Mouse (Mus musculus) stomach, embryonic 16.5 days (tissue): Measurements from ENCODE around the gene Pex19. TPM values are rescaled to one million over a fixed set of nuclear protein-coding genes. Genes with fewer than 3 reads are reported as not detected.

Experiments
- ATAC-seq: fragments of 200-750 bp; cut with Nextera tagmentation; 2 replicates; pipeline ENCODE4 v1.8.0; 2017; ENCODE audit warnings: moderate number of reproducible peaks, moderate TSS enrichment; ENCODE audit not compliant: insufficient read depth, low FRiP score
- H3K27ac ChIP-seq: fragments of 300-500 bp; sonication (generic); 2 replicates; pipeline ENCODE4 v1.5.1; 2014; ENCODE audit warnings: low read length
- H3K27me3 ChIP-seq: fragments of 300-500 bp; sonication (generic); 2 replicates; pipeline ENCODE4 v1.6.1; 2014; ENCODE audit warnings: low read length, control low read depth, mixed read lengths; ENCODE audit not compliant: control insufficient read depth, insufficient read depth
- H3K36me3 ChIP-seq: fragments of 300-500 bp; sonication (generic); 2 replicates; pipeline ENCODE4 v1.6.1; 2014; ENCODE audit warnings: low read length; ENCODE audit not compliant: control insufficient read depth, insufficient read depth
- H3K4me1 ChIP-seq: fragments of 300-500 bp; sonication (generic); 2 replicates; pipeline ENCODE4 v1.6.1; 2014; ENCODE audit warnings: low read length, control low read depth, mixed read lengths; ENCODE audit not compliant: control insufficient read depth, insufficient read depth
- H3K4me2 ChIP-seq: fragments of 300-500 bp; sonication (generic); 2 replicates; pipeline ENCODE4 v1.6.1; 2014; ENCODE audit warnings: low read depth, low read length, mixed read lengths
- H3K4me3 ChIP-seq: fragments of 300-500 bp; sonication (generic); replicated peaks from 2 replicates; pipeline ENCODE4 v1.5.1; 2014; ENCODE audit warnings: mild to moderate bottlenecking, low read length
- H3K9ac ChIP-seq: fragments of 300-500 bp; sonication (generic); 2 replicates; pipeline ENCODE4 v1.6.1; 2014; ENCODE audit warnings: low read length
- H3K9me3 ChIP-seq: fragments of 300-500 bp; sonication (generic); replicated peaks from 2 replicates; pipeline ENCODE4 v1.6.1; 2016; ENCODE audit warnings: low read length, control low read depth; ENCODE audit not compliant: control insufficient read depth
- WGBS: fragments of 180-500 bp; shearing (Covaris S2); extraction: QIAGEN DNeasy Blood & Tissue Kit; methylation state at CpG from one replicate; pipeline ENCODE4 v1.1.7; 2014; 5-methylcytosine and 5-hydroxymethylcytosine counted together
- polyA plus RNA-seq: library from polyadenylated mRNA; unstranded; fragments of >200 nt; fragmentation: Nextera tagmentation; extraction: Ambion mirVana; gene quantifications from 2 replicates; pipeline ENCODE4 v1.2.1, GENCODE M21; 2015

Gene Pex19
- polyA plus RNA-seq, 1 experiment from 2014 or later = 129 TPM

GRCm38 (mm10) chr1:172128563-172128962 is 2.0 kb downstream of the Pex19 start:
- Histone ChIP-seq H3K9ac (no peak overlapping the region), H3K4me2 (no peak overlapping the region), H3K4me3 (no peak overlapping the region), H3K27me3 (no peaks in the 10 kb centered on the region), H3K4me1 (peaks cover 11% of the 10 kb centered on the region), H3K36me3 (peaks cover 22% of the 10 kb centered on the region), H3K9me3 (no peaks in the 10 kb centered on the region), H3K27ac (no peak overlapping the region)
- no peak for ATAC-seq
- 94% methylated on average over 15 of the region's 15 CpGs for WGBS

DNA sequence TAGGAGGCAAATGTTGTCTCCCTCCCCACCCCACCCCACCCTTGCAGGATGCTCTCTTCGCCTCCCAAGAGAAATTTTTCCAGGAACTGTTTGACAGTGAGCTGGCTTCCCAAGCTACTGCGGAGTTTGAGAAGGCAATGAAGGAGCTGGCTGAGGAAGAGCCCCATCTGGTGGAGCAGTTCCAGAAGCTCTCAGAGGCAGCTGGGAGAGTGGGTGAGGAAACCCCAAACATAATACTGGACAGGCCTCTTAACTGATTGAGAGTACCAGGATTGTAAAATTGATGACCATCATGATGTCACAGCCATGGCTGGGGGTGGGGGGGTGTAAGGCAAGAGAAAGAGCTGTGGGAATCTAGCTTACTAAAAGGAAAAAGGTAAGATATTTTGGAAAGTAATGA is 2.6 kb downstream of the Pex19 start:
- Histone ChIP-seq H3K27me3 (no peaks in the 10 kb centered on the region), H3K9ac (no peak overlapping the region), H3K4me2 (no peak overlapping the region), H3K4me1 (peaks cover 11% of the 10 kb centered on the region), H3K4me3 (no peak overlapping the region), H3K27ac (no peak overlapping the region), H3K36me3 (peaks cover 22% of the 10 kb centered on the region), H3K9me3 (no peaks in the 10 kb centered on the region)
- ATAC-seq = no peak
- 59% methylated on average over 2 of the region's 2 CpGs for WGBS

GRCm38 (mm10) chr1:172129780-172130179 is 3.2 kb downstream of the Pex19 start:
- peaks cover 27% of the 10 kb centered on the region for H3K36me3 ChIP-seq
- WGBS = 92% methylated on average over 5 of the region's 5 CpGs
- no peak for ATAC-seq

DNA sequence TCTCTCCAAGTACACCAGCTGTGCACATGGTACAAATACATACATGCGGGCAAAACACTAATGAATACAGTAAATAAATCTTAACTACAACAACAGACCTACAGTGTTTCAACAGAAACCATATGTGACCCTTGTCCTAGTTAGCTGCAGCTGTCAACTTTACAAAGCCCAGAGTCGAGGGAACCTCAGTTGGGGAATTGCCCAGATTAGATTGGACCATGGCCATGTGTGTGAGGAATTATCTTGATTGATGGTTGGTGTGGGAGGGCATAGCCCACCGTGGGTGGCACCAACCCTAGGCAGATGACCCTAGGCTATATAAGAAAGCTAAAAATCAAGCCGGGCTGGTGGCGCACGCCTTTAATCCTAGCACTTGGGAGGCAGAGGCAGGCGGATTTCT is 5.8 kb downstream of the Pex19 start:
- Histone ChIP-seq H3K27me3 (no peaks in the 10 kb centered on the region), H3K9ac (no peak overlapping the region), H3K27ac (no peak overlapping the region), H3K4me1 (peaks cover 6% of the 10 kb centered on the region), H3K9me3 (no peaks in the 10 kb centered on the region), H3K36me3 (peaks cover 31% of the 10 kb centered on the region), H3K4me2 (no peak overlapping the region), H3K4me3 (no peak overlapping the region)
- 75% methylated on average over 7 of the region's 7 CpGs for WGBS
- no peak for ATAC-seq

More at GRCm38 (mm10) chr1:172129780-172130179, 3.2 kb downstream of the Pex19 start:
- no peak overlapping the region for H3K27ac ChIP-seq
- H3K4me2 ChIP-seq = no peak overlapping the region
- H3K4me3 ChIP-seq = no peak overlapping the region
- H3K27me3 ChIP-seq = no peaks in the 10 kb centered on the region
- no peak overlapping the region for H3K9ac ChIP-seq
- peaks cover 11% of the 10 kb centered on the region for H3K4me1 ChIP-seq
- H3K9me3 ChIP-seq = no peaks in the 10 kb centered on the region

GRCm38 (mm10) chr1:172133535-172133934 is 7.0 kb downstream of the Pex19 start:
- no peak for ATAC-seq
- Histone ChIP-seq H3K9me3 (no peaks in the 10 kb centered on the region), H3K36me3 (peaks cover 31% of the 10 kb centered on the region), H3K4me3 (no peak overlapping the region), H3K4me1 (no peaks in the 10 kb centered on the region), H3K9ac (no peak overlapping the region), H3K4me2 (no peak overlapping the region), H3K27ac (no peak overlapping the region), H3K27me3 (no peaks in the 10 kb centered on the region)
- WGBS = 71% methylated on average over 7 of the region's 7 CpGs

GRCm38 (mm10) chr1:172134072-172134471 is 7.5 kb downstream of the Pex19 start:
- no peak overlapping the region for H3K9ac ChIP-seq
- H3K36me3 ChIP-seq = peaks cover 31% of the 10 kb centered on the region
- no peak overlapping the region for H3K4me3 ChIP-seq
- no peaks in the 10 kb centered on the region for H3K27me3 ChIP-seq
- H3K27ac ChIP-seq = no peak overlapping the region
- WGBS = 82% methylated on average over 4 of the region's 4 CpGs
- H3K9me3 ChIP-seq = no peaks in the 10 kb centered on the region
- no peaks in the 10 kb centered on the region for H3K4me1 ChIP-seq
- no peak for ATAC-seq
- H3K4me2 ChIP-seq = no peak overlapping the region

DNA sequence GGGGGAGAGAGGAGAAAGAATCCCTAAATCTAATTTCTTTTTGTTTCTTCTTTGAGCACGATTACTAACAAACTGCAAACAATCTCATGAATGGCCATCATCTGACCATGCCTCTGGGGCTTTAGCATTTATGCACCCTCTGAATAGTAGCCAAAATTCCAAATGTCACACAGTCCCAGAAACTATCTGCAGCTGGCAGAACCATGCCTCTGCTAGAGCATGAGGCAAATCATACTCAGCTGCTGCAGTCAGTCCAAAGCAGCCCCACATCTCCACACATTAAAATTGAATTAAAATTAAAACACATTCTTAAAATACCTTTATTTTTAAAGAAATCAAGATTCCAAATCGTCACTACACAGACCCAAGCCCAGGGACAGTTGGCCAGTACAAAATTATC is 13.6 kb downstream of the Pex19 start:
- Histone ChIP-seq H3K4me3 (no peak overlapping the region), H3K27me3 (no peaks in the 10 kb centered on the region), H3K4me1 (no peaks in the 10 kb centered on the region), H3K9ac (no peak overlapping the region), H3K27ac (no peak overlapping the region), H3K36me3 (0 out of 2 replicates have a peak, but pooled peaks cover 4% of the 10 kb centered on the region), H3K9me3 (no peaks in the 10 kb centered on the region), H3K4me2 (no peak overlapping the region)
- 68% methylated on average over 2 of the region's 2 CpGs for WGBS
- no peak for ATAC-seq

- no peak overlapping the region for H3K9ac ChIP-seq
These were observed 14.3 kb downstream of the Pex19 start for GRCm38 (mm10) chr1:172140825-172141224.

DNA sequence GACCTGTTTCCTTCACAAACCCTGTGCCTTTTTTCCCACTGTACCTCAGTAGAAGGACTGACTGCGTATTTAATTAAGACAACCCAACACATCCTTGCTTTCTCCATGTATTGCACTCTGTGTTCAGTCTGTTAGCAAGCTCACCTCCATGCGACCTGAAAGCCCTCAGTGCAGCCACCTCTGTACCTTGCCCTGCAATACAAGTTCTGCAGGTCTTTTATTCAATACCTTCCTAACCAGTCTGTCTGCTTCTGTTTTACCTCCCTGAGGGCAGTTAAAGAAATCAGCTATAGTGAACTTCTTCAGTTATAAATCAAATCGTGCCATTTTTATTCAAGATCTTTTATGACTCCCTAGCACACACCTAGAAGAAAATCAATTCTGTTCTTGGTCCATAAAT is 15.0 kb downstream of the Pex19 start:
- Histone ChIP-seq H3K4me2 (no peak overlapping the region), H3K27ac (peak overlapping the region; percentile 70), H3K9me3 (no peaks in the 10 kb centered on the region), H3K4me1 (no peaks in the 10 kb centered on the region), H3K27me3 (no peaks in the 10 kb centered on the region), H3K9ac (no peak overlapping the region), H3K4me3 (no peak overlapping the region), H3K36me3 (no peaks in the 10 kb centered on the region)
- peak; percentile 79; the same call in 1 of the 2 replicates for ATAC-seq
- 62% methylated on average over 3 of the region's 3 CpGs for WGBS

More at GRCm38 (mm10) chr1:172140825-172141224, 14.3 kb downstream of the Pex19 start:
- Histone ChIP-seq H3K27me3 (no peaks in the 10 kb centered on the region), H3K36me3 (0 out of 2 replicates have a peak, but pooled peaks cover under 1% of the 10 kb centered on the region), H3K4me1 (no peaks in the 10 kb centered on the region), H3K9me3 (no peaks in the 10 kb centered on the region), H3K27ac (no peak overlapping the region), H3K4me2 (no peak overlapping the region), H3K4me3 (no peak overlapping the region)
- no peak for ATAC-seq
- 92% methylated on average over 1 of the region's 1 CpGs for WGBS

DNA sequence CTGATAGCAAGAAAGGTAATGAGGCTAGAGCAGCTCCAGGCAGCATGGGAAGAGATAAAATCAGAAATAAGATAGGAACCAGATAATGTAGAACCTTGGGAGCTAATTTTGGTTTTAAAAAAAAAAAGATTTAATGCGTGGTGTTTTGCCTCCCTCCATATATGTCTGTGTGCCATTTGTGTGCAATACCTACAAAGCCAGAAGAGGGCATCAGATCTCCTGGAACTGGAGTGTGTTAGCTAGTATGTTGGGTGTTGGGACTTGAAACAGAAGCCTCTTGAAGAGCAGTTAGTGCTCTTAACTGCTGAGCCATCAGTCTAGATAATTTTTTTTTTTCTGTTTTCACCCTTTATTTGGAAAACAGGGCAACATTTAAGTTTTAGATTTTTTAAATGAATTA is 17.0 kb downstream of the Pex19 start:
- H3K4me3 ChIP-seq = no peak overlapping the region
- H3K27me3 ChIP-seq = no peaks in the 10 kb centered on the region
- no peak for ATAC-seq
- H3K4me2 ChIP-seq = no peak overlapping the region
- 31% methylated on average over 1 of the region's 1 CpGs for WGBS
- H3K9me3 ChIP-seq = no peaks in the 10 kb centered on the region
- no peaks in the 10 kb centered on the region for H3K4me1 ChIP-seq
- no peak overlapping the region for H3K9ac ChIP-seq
- no peak overlapping the region for H3K27ac ChIP-seq
- no peaks in the 10 kb centered on the region for H3K36me3 ChIP-seq
